Mouse (Mus musculus): Measurements from ENCODE around the gene Klk1b5. TPM values are rescaled to one million over a fixed set of nuclear protein-coding genes. Genes with fewer than 3 reads are reported as not detected.

Klk1b5 gene
- polyA plus RNA-seq, 1 experiment, result not detected

GRCm38 (mm10) chr7:44253023-44253616 lies 37.4 kb downstream of the Klk1b5 start:
- Histone ChIP-seq H3K4me1 (peaks cover 50% of the 10 kb centered on the region), H3K9me3 (no peaks in the 10 kb centered on the region), H3K27me3 (replicated peaks) (peaks cover 3% of the 10 kb centered on the region), H3K36me3 (replicated peaks; ENCODE audit: low read length) (peaks cover 61% of the 10 kb centered on the region), H3K4me3 (replicated peaks) (no peak overlapping the region)
- TF ChIP-seq FLI1 (IDR thresholded peaks at IDR 0.05; ENCODE audit: low read length) (no peak), GATA1 (IDR thresholded peaks at IDR 0.05; ENCODE audit: borderline replicate concordance, low read length) (no peak)

GRCm38 (mm10) chr7:44254930-44255329 lies 39.2 kb downstream of the Klk1b5 start:
- peaks cover 18% of the 10 kb centered on the region for H3K27me3 ChIP-seq (replicated peaks)
- no peaks in the 10 kb centered on the region for H3K9me3 ChIP-seq
- TF ChIP-seq FLI1 (IDR thresholded peaks at IDR 0.05; ENCODE audit: low read length) (no peak), GATA1 (IDR thresholded peaks at IDR 0.05; ENCODE audit: borderline replicate concordance, low read length) (no peak)
- peaks cover 43% of the 10 kb centered on the region for H3K36me3 ChIP-seq (replicated peaks; ENCODE audit: low read length)
- H3K4me3 ChIP-seq (replicated peaks), result no peak overlapping the region
- H3K4me1 ChIP-seq, result peaks cover 33% of the 10 kb centered on the region

- no peak within 1 kb of the TSS for H3K4me3 ChIP-seq (replicated peaks)
- H3K36me3 ChIP-seq (replicated peaks; ENCODE audit: low read length), result peaks cover 24% of the 10 kb centered on the region
- peaks cover 16% of the 10 kb centered on the region for H3K4me1 ChIP-seq
- TF ChIP-seq FLI1 (IDR thresholded peaks at IDR 0.05; ENCODE audit: low read length) (no peak), GATA1 (IDR thresholded peaks at IDR 0.05; ENCODE audit: borderline replicate concordance, low read length) (no peak)
- no peaks in the 10 kb centered on the region for H3K9me3 ChIP-seq
- H3K27me3 ChIP-seq (replicated peaks), result peaks cover 40% of the 10 kb centered on the region
These were observed 41.5 kb downstream of the Klk1b5 start, which contains the start of gene Acp4 for GRCm38 (mm10) chr7:44257278-44257677. Acp4 (minus strand) TSS chr7:44257378.

- no peak overlapping the region for H3K4me3 ChIP-seq (replicated peaks)
- no peaks in the 10 kb centered on the region for H3K9me3 ChIP-seq
- no peak for TF ChIP-seq FLI1 (IDR thresholded peaks at IDR 0.05; ENCODE audit: low read length)
- TF ChIP-seq GATA1 (IDR thresholded peaks at IDR 0.05; ENCODE audit: borderline replicate concordance, low read length), result no peak
- H3K27me3 ChIP-seq (replicated peaks), result peaks cover 58% of the 10 kb centered on the region
- H3K36me3 ChIP-seq (replicated peaks; ENCODE audit: low read length), result no peaks in the 10 kb centered on the region
- peaks cover 14% of the 10 kb centered on the region for H3K4me1 ChIP-seq
These were observed 44.7 kb downstream of the Klk1b5 start for GRCm38 (mm10) chr7:44260410-44260809.

- no peaks in the 10 kb centered on the region for H3K9me3 ChIP-seq
- no peak within 1 kb of the TSS for H3K4me3 ChIP-seq (replicated peaks)
- no peaks in the 10 kb centered on the region for H3K36me3 ChIP-seq (replicated peaks; ENCODE audit: low read length)
- TF ChIP-seq GATA1 (IDR thresholded peaks at IDR 0.05; ENCODE audit: borderline replicate concordance, low read length), result no peak
- TF ChIP-seq FLI1 (IDR thresholded peaks at IDR 0.05; ENCODE audit: low read length), result no peak
- H3K4me1 ChIP-seq, result peaks cover 14% of the 10 kb centered on the region
- H3K27me3 ChIP-seq (replicated peaks), result peaks cover 61% of the 10 kb centered on the region
These were observed 45.4 kb downstream of the Klk1b5 start, which contains the start of gene Gm15517 for GRCm38 (mm10) chr7:44261147-44261546. Gm15517 (plus strand) TSS chr7:44261447.

- H3K4me3 ChIP-seq (replicated peaks), result peak overlapping the region; percentile 26
- H3K4me1 ChIP-seq, result peaks cover 14% of the 10 kb centered on the region
- peaks cover 72% of the 10 kb centered on the region for H3K27me3 ChIP-seq (replicated peaks)
- no peaks in the 10 kb centered on the region for H3K36me3 ChIP-seq (replicated peaks; ENCODE audit: low read length)
- no peaks in the 10 kb centered on the region for H3K9me3 ChIP-seq
- TF ChIP-seq GATA1 (IDR thresholded peaks at IDR 0.05; ENCODE audit: borderline replicate concordance, low read length) (no peak), FLI1 (IDR thresholded peaks at IDR 0.05; ENCODE audit: low read length) (no peak)
These were observed 47.3 kb downstream of the Klk1b5 start for GRCm38 (mm10) chr7:44262791-44263643.

- Histone ChIP-seq H3K4me3 (replicated peaks) (no peak overlapping the region), H3K27me3 (replicated peaks) (peaks cover 45% of the 10 kb centered on the region), H3K4me1 (peaks cover 10% of the 10 kb centered on the region), H3K9me3 (peaks cover 4% of the 10 kb centered on the region; the same call in 1 of the 2 replicates), H3K36me3 (replicated peaks; ENCODE audit: low read length) (no peaks in the 10 kb centered on the region)
- TF ChIP-seq FLI1 (IDR thresholded peaks at IDR 0.05; ENCODE audit: low read length) (no peak), GATA1 (IDR thresholded peaks at IDR 0.05; ENCODE audit: borderline replicate concordance, low read length) (no peak)
These were observed 52.4 kb downstream of the Klk1b5 start for GRCm38 (mm10) chr7:44268117-44268516.

GRCm38 (mm10) chr7:44269397-44269796 lies 53.7 kb downstream of the Klk1b5 start:
- H3K4me3 ChIP-seq (replicated peaks), result no peak overlapping the region
- no peaks in the 10 kb centered on the region for H3K36me3 ChIP-seq (replicated peaks; ENCODE audit: low read length)
- TF ChIP-seq GATA1 (IDR thresholded peaks at IDR 0.05; ENCODE audit: borderline replicate concordance, low read length) (no peak), FLI1 (IDR thresholded peaks at IDR 0.05; ENCODE audit: low read length) (no peak)
- H3K4me1 ChIP-seq, result peaks cover 2% of the 10 kb centered on the region; the same call in 1 of the 2 replicates
- peaks cover 46% of the 10 kb centered on the region for H3K27me3 ChIP-seq (replicated peaks)
- peaks cover 4% of the 10 kb centered on the region; the same call in 1 of the 2 replicates for H3K9me3 ChIP-seq

Other genes starting within 250 kb of the Klk1b5 start
- gene Klk1b1, start 249.2 kb upstream of the Klk1b5 start, polyA plus RNA-seq (2012; ENCODE audit: insufficient read depth, low replicate concordance), result not detected in 2 replicates
- not detected in 2 replicates for gene Klk1b9, start 239.9 kb upstream of the Klk1b5 start, polyA plus RNA-seq (2012; ENCODE audit: insufficient read depth, low replicate concordance)
- not detected in 2 replicates for gene Klk1b11, start 220.1 kb upstream of the Klk1b5 start, polyA plus RNA-seq (2012; ENCODE audit: insufficient read depth, low replicate concordance)
- not detected in 2 replicates for gene Klk1b26, start 203.8 kb upstream of the Klk1b5 start, polyA plus RNA-seq (2012; ENCODE audit: insufficient read depth, low replicate concordance)
- not detected in 2 replicates for gene Klk1b27, start 163.7 kb upstream of the Klk1b5 start, polyA plus RNA-seq (2012; ENCODE audit: insufficient read depth, low replicate concordance)
- gene Klk1b21, start 113.6 kb upstream of the Klk1b5 start, polyA plus RNA-seq (2012; ENCODE audit: insufficient read depth, low replicate concordance), result not detected in 2 replicates
- gene Klk1b22, start 103.3 kb upstream of the Klk1b5 start, polyA plus RNA-seq (2012; ENCODE audit: insufficient read depth, low replicate concordance), result not detected in 2 replicates
- not detected in 2 replicates for gene Klk1b16, start 79.2 kb upstream of the Klk1b5 start, polyA plus RNA-seq (2012; ENCODE audit: insufficient read depth, low replicate concordance)
- not detected in 2 replicates for gene Klk1b24, start 27.7 kb upstream of the Klk1b5 start, polyA plus RNA-seq (2012; ENCODE audit: insufficient read depth, low replicate concordance)
- not detected in 2 replicates for gene Klk1b3, start 17.8 kb upstream of the Klk1b5 start, polyA plus RNA-seq (2012; ENCODE audit: insufficient read depth, low replicate concordance)
- not detected in 2 replicates for gene Klk1b4, start 8.5 kb upstream of the Klk1b5 start, polyA plus RNA-seq (2012; ENCODE audit: insufficient read depth, low replicate concordance)
- gene Klk1, start 9.4 kb downstream of the Klk1b5 start, polyA plus RNA-seq (2012; ENCODE audit: insufficient read depth, low replicate concordance), result not detected in 2 replicates
- gene Gm36864, start 20.2 kb downstream of the Klk1b5 start, polyA plus RNA-seq (2012; ENCODE audit: insufficient read depth, low replicate concordance), result not detected in 2 replicates
- not detected in 2 replicates for gene 1700028J19Rik, start 30.8 kb downstream of the Klk1b5 start, polyA plus RNA-seq (2012; ENCODE audit: insufficient read depth, low replicate concordance)
- 90.5 and 96.5 TPM in 2 replicates for gene 2410002F23Rik, start 30.8 kb downstream of the Klk1b5 start, polyA plus RNA-seq (2012; ENCODE audit: insufficient read depth, low replicate concordance)
- gene Acp4, start 41.4 kb downstream of the Klk1b5 start, polyA plus RNA-seq (2012; ENCODE audit: insufficient read depth, low replicate concordance), result not detected in 2 replicates
- gene Gm15517, start 45.5 kb downstream of the Klk1b5 start, polyA plus RNA-seq (2012; ENCODE audit: insufficient read depth, low replicate concordance), result not detected in 2 replicates
- 0.92 and 1.8 TPM in 2 replicates for gene Clec11a, start 91.0 kb downstream of the Klk1b5 start, polyA plus RNA-seq (2012; ENCODE audit: insufficient read depth, low replicate concordance)
- 0.07 TPM in 1 of 2 replicates, not detected in the other for gene Shank1, start 94.3 kb downstream of the Klk1b5 start, polyA plus RNA-seq (2012; ENCODE audit: insufficient read depth, low replicate concordance)
- not detected in 2 replicates for gene Syt3, start 168.2 kb downstream of the Klk1b5 start, polyA plus RNA-seq (2012; ENCODE audit: insufficient read depth, low replicate concordance)
- not detected in 2 replicates for gene 1700008O03Rik, start 169.9 kb downstream of the Klk1b5 start, polyA plus RNA-seq (2012; ENCODE audit: insufficient read depth, low replicate concordance)
- gene Lrrc4b, start 213.1 kb downstream of the Klk1b5 start, polyA plus RNA-seq (2012; ENCODE audit: insufficient read depth, low replicate concordance), result not detected in 2 replicates
- gene Aspdh, start 249.4 kb downstream of the Klk1b5 start, polyA plus RNA-seq (2012; ENCODE audit: insufficient read depth, low replicate concordance), result not detected in 2 replicates

All from megakaryocyte, embryonic 14.5 days (primary cell).